Mouse (Mus musculus) stomach, postnatal 0 days (tissue): Measurements from ENCODE around the gene Tfip11.

Experiments used
- CTCF ChIP-seq: IDR thresholded peaks from 2 replicates; pipeline ENCODE4 v1.5.1; 2016; ENCODE audit warnings: antibody characterized with exemption, low read depth, mild to moderate bottlenecking, moderate library complexity
- EP300 ChIP-seq: optimal IDR thresholded peaks from 2 replicates; pipeline ENCODE3; 2016; ENCODE audit warnings: antibody characterized with exemption

DNA sequence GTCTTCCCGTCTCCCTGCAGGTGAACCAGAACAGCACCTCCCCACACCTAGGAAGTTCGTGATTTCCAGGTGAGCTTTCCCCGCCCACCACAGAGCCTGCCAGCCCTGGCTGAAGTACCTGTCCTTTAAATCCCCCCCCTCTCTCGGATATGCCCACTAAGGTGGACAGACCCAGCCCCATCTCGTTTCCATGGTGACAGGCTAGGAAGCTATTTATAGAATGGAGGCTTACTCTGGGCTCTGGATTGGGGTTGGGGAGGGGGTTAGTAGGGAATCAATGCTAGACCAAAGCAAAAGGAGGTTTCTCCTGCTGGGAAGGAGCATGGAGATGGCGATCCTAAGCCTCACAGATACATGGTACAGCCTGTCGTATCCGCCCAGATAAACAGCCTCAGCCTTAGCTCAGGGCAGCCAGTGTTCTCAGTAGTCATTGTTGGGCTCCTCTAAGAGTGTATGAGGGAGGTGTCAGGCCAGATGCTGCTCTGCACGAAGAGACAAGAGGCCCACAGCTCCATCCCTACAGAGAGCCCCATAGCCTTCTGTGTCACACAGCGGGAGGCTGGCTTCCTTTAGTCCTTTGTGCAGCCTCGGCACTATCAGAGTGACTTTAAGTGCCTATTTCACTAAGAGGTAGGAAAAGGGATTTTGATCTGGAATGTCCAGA is 12.8 kb upstream of the Tfip11 start:
- TF ChIP-seq CTCF (no peak), EP300 (no peak)
